Mouse (Mus musculus): ENCODE measurements at regions not wholly inside any gene's neighbourhood (a gene's known extent, or its start where the extent isn't known, plus 50 kb on each side); places are given as distances from the start of the nearest gene placed in this dataset.

DNA sequence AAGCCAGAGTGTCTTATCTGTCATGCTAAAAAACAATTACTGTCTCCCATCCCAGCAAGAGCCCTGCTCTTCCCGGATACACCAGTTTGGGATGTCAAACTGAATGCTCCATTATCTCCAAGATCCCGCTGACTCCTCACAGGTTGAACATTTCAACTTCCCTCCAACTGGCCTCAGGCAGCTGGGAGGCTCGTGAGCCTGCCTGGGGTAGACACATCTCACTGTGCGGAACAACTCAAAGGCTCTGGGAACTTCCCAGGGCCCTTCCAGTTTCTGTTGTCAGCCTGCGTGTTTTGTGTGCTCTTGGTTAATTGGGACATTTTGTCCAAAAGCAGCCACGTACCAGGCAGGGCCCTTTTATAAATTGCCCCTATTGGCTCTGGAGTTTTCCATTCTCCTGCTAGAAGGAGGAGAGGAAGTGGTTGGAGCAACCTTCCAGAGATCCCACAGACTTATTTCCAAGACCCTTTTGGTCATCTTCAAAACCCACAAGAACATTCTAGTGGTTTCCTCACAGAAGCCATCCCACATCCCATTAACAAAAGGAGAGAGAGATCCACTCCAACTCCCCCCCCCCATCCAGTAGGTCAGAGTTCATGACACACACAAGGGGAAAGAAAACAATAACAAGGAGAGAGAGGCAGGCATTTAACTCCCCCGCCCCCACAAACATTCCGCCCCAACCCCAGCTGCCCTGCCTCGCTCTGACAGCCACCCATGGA, 163.3 kb downstream of the Icos start:
- TF ChIP-seq EP300 (IDR thresholded peaks at IDR 0.05; ENCODE audit: low read depth): no peak
- no peak for TF ChIP-seq CTCF (IDR thresholded peaks at IDR 0.05; ENCODE audit: low read depth)
